Mouse (Mus musculus) lung, embryonic 14.5 days (tissue): ENCODE data around the gene Ccdc71. TPM values are rescaled to one million over a fixed set of nuclear protein-coding genes. Genes with fewer than 3 reads are reported as not detected.
A peak's percentile ranks its signal among the peaks of the same experiment; 100 is the strongest.

ENCODE experiments used
- ATAC-seq: fragments of 200-750 bp; cut with Nextera tagmentation; 2 replicates; pipeline ENCODE4 v1.8.0; 2017; ENCODE audit warnings: mild to moderate bottlenecking, moderate TSS enrichment, moderate library complexity; ENCODE audit not compliant: insufficient read depth
- DNase-seq: peaks from one replicate; pipeline ENCODE4 v3.0.0-alpha.2; 2015
- H3K27ac ChIP-seq: fragments of 300-500 bp; sonication (generic); 2 replicates; pipeline ENCODE4 v1.5.1; 2014; ENCODE audit warnings: low read depth, mild to moderate bottlenecking, moderate library complexity
- H3K27me3 ChIP-seq: fragments of 300-500 bp; sonication (generic); 2 replicates; pipeline ENCODE4 v1.6.1; 2014; ENCODE audit warnings: low read length, control low read depth; ENCODE audit not compliant: insufficient read depth
- H3K36me3 ChIP-seq: fragments of 300-500 bp; sonication (generic); 2 replicates; pipeline ENCODE4 v1.6.1; 2014; ENCODE audit warnings: control low read depth; ENCODE audit not compliant: insufficient read depth
- H3K4me1 ChIP-seq: fragments of 300-500 bp; sonication (generic); 2 replicates; pipeline ENCODE4 v1.6.1; 2014; ENCODE audit warnings: antibody characterized with exemption, control low read depth; ENCODE audit not compliant: insufficient read depth
- H3K4me2 ChIP-seq: fragments of 300-500 bp; sonication (generic); 2 replicates; pipeline ENCODE4 v1.6.1; 2014; ENCODE audit warnings: mild to moderate bottlenecking
- H3K4me3 ChIP-seq: fragments of 300-500 bp; sonication (generic); 2 replicates; pipeline ENCODE4 v1.5.1; 2014; ENCODE audit warnings: low read depth, low read length
- H3K9ac ChIP-seq: fragments of 300-500 bp; sonication (generic); 2 replicates; pipeline ENCODE4 v1.6.1; 2014
- H3K9me3 ChIP-seq: fragments of 300-500 bp; sonication (generic); 2 replicates; pipeline ENCODE4 v1.6.1; 2016; ENCODE audit warnings: low read depth, low read length, control low read depth
- CTCF ChIP-seq: IDR thresholded peaks from 2 replicates; pipeline ENCODE4 v1.5.1; 2016; ENCODE audit warnings: antibody characterized with exemption, low read depth
- WGBS: fragments of 180-500 bp; shearing (Covaris S2); extraction: QIAGEN DNeasy Blood & Tissue Kit; methylation state at CpG from one replicate; pipeline ENCODE4 v1.1.7; 2014; 5-methylcytosine and 5-hydroxymethylcytosine counted together
- polyA plus RNA-seq: library from polyadenylated mRNA; unstranded; fragments of >200 nt; fragmentation: Nextera tagmentation; extraction: Ambion mirVana; gene quantifications from 2 replicates; pipeline ENCODE4 v1.2.1, GENCODE M21; 2014

Gene Ccdc71
- polyA plus RNA-seq, 1 experiment from 2014 or later: 46.7 TPM

DNA sequence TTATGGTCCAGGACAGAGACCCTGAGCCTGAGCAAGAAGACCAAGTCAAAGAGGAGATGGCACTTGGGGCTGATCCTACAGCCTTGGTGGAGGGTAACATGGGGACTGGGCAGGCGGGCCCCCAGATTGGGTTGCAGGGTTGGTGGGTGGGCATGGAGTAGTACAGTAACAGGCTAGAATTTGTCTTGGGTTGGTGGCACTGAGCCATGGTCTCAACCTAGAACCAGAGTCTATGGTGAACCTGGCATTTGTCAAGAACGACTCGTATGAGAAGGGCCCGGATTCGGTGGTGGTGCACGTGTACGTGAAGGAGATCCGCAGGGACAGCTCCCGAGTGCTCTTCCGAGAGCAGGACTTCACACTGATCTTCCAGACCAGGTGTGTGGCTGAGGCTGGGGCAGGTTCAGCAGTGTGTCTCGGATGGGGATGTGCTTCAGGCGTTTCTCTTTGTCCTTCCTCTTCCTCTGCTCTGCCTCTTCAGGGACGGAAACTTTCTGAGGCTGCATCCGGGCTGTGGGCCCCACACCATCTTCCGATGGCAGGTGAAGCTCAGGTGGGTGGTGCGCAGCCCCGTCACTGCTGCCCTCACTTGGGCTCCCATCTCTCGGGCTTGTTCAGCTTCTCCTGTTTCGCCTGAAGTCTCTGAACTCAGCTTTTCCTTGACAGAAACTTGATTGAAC is 34.0 kb downstream of the Ccdc71 start:
- Histone ChIP-seq H3K27ac (no peak overlapping the region), H3K27me3 (no peaks in the 10 kb centered on the region), H3K4me2 (no peak overlapping the region), H3K4me1 (peaks cover 5% of the 10 kb centered on the region; the same call in 1 of the 2 replicates), H3K9ac (no peak overlapping the region), H3K9me3 (no peaks in the 10 kb centered on the region), H3K36me3 (peaks cover 84% of the 10 kb centered on the region), H3K4me3 (no peak overlapping the region)
- DNase-seq (no peak), ATAC-seq (no peak)
- 93% methylated on average over 19 of the region's 19 CpGs for WGBS
- no peak for TF ChIP-seq CTCF

DNA sequence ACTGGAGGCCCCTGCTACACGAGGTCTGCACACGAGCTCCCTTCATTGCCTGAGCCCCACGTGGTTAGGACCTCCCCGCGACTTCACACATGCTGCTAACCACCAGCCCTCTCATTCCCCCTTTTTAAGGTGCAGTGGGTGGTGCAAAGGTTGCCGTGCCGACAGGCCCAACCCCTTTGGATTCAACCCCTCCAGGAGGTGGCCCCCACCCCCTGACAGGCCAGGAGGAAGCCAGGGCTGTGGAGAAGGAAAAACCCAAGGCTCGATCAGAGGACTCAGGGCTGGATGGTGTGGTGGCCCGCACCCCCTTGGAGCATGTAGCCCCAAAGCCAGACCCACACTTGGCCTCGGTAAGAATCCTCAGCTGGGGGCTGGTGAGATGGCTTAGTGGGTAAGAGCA is 34.6 kb downstream of the Ccdc71 start:
- Histone ChIP-seq H3K9ac (no peak overlapping the region), H3K27ac (no peak overlapping the region), H3K9me3 (no peaks in the 10 kb centered on the region), H3K4me2 (no peak overlapping the region), H3K4me1 (peaks cover 5% of the 10 kb centered on the region; the same call in 1 of the 2 replicates), H3K36me3 (peaks cover 84% of the 10 kb centered on the region), H3K4me3 (no peak overlapping the region), H3K27me3 (no peaks in the 10 kb centered on the region)
- ATAC-seq (no peak), DNase-seq (no peak)
- TF ChIP-seq CTCF: no peak
- WGBS: 82% methylated on average over 10 of the region's 10 CpGs

GRCm38 (mm10) chr9:108499231-108499630 is 38.9 kb downstream of the Ccdc71 start:
- H3K36me3 ChIP-seq: peaks cover 94% of the 10 kb centered on the region
- 94% methylated on average over 7 of the region's 7 CpGs for WGBS
- H3K9me3 ChIP-seq: no peaks in the 10 kb centered on the region
- no peak overlapping the region for H3K27ac ChIP-seq
- no peak for DNase-seq
- H3K27me3 ChIP-seq: no peaks in the 10 kb centered on the region
- H3K4me3 ChIP-seq: no peak overlapping the region
- H3K4me2 ChIP-seq: no peak overlapping the region
- ATAC-seq: no peak
- no peak overlapping the region for H3K9ac ChIP-seq
- TF ChIP-seq CTCF: no peak
- no peaks in the 10 kb centered on the region for H3K4me1 ChIP-seq

- no peak overlapping the region for H3K4me3 ChIP-seq
- ATAC-seq: no peak
- no peak overlapping the region for H3K9ac ChIP-seq
- no peak overlapping the region for H3K4me2 ChIP-seq
- no peak for DNase-seq
- no peak overlapping the region for H3K27ac ChIP-seq
- no peaks in the 10 kb centered on the region for H3K27me3 ChIP-seq
- H3K36me3 ChIP-seq: peaks cover 87% of the 10 kb centered on the region
- no peaks in the 10 kb centered on the region for H3K9me3 ChIP-seq
- no peak for TF ChIP-seq CTCF
- H3K4me1 ChIP-seq: no peaks in the 10 kb centered on the region
- 97% methylated on average over 15 of the region's 15 CpGs for WGBS
These were observed 39.6 kb downstream of the Ccdc71 start for GRCm38 (mm10) chr9:108499943-108500342.

GRCm38 (mm10) chr9:108506901-108507300 is 46.6 kb downstream of the Ccdc71 start:
- TF ChIP-seq CTCF: no peak
- H3K4me1 ChIP-seq: 0 out of 2 replicates have a peak, but pooled peaks cover 4% of the 10 kb centered on the region
- no peaks in the 10 kb centered on the region for H3K27me3 ChIP-seq
- peak overlapping the region; percentile 79; the same call in 1 of the 2 replicates for H3K27ac ChIP-seq
- no peaks in the 10 kb centered on the region for H3K9me3 ChIP-seq
- peak overlapping the region; percentile 92 for H3K4me2 ChIP-seq
- H3K4me3 ChIP-seq: peak overlapping the region; percentile 72
- ATAC-seq: no peak
- H3K9ac ChIP-seq: peak overlapping the region; percentile 71; the same call in 1 of the 2 replicates
- peaks cover 46% of the 10 kb centered on the region for H3K36me3 ChIP-seq
- no peak for DNase-seq
- 88% methylated on average over 7 of the region's 7 CpGs for WGBS

DNA sequence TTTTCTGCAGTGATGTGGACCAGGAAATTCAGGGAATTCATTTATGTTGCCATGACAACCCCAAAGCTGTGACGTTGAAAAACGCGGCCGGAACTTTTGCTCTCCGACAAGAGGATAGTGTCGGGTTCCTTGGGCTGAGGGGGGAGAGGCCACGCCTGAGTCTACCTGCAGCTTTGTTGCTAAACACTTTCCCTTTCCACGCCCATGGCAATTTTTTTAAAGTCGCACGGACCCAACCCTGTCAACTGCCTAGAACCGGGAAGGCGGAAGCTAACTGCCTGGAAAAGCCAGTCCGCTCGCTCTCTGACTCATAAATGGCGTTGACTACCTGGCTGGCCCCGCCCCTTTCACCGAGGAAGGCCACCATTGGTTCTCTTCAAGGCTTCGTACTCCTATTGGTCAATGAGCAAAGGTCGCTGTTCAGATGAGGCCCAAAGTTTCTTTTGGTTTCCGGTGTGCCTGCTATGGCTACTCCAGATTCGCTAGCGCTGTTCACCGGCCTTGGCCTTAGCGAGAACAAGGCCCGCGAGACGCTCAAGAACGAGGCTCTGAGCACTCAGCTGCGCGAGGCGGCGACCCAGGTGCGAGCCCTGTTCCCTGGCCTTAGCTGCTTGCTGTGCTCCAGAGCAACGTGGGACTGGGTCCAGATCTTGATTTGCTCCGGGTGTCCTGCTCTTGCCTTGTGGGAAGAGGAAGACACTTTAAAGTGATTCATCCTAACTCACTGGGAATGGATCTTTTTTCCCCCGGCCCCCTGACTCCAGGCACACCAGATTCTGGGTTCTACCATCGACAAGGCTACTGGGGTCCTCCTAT is 47.5 kb downstream of the Ccdc71 start, which contains the start of gene Qars:
Gene Qars (plus strand): TSS at position 88 of the 816 bp plus-strand sequence.
- ATAC-seq: peak; percentile 97
- WGBS: under 1% methylated on average over 37 of the region's 37 CpGs
- H3K4me1 ChIP-seq: 0 out of 2 replicates have a peak, but pooled peaks cover 4% of the 10 kb centered on the region
- H3K27ac ChIP-seq: peak within 1 kb of the TSS; percentile 79
- H3K9me3 ChIP-seq: no peaks in the 10 kb centered on the region
- peak within 1 kb of the TSS; percentile 71 for H3K9ac ChIP-seq
- H3K4me3 ChIP-seq: peak within 1 kb of the TSS; percentile 72
- peaks cover 46% of the 10 kb centered on the region for H3K36me3 ChIP-seq
- no peaks in the 10 kb centered on the region for H3K27me3 ChIP-seq
- TF ChIP-seq CTCF: no peak
- peak; percentile 98 for DNase-seq
- peak within 1 kb of the TSS; percentile 92 for H3K4me2 ChIP-seq

GRCm38 (mm10) chr9:108508776-108509175 is 48.4 kb downstream of the Ccdc71 start:
- H3K4me3 ChIP-seq: peak overlapping the region; percentile 72
- no peak for TF ChIP-seq CTCF
- no peaks in the 10 kb centered on the region for H3K27me3 ChIP-seq
- H3K27ac ChIP-seq: no peak overlapping the region
- peaks cover 48% of the 10 kb centered on the region for H3K36me3 ChIP-seq
- H3K4me1 ChIP-seq: 0 out of 2 replicates have a peak, but pooled peaks cover 4% of the 10 kb centered on the region
- DNase-seq: no peak
- peak overlapping the region; percentile 71 for H3K9ac ChIP-seq
- H3K9me3 ChIP-seq: no peaks in the 10 kb centered on the region
- H3K4me2 ChIP-seq: peak overlapping the region; percentile 92
- ATAC-seq: no peak
- WGBS: 87% methylated on average over 7 of the region's 7 CpGs

Other genes with a start within 250 kb of the Ccdc71 start
- gene Dag1, start 196.6 kb upstream of the Ccdc71 start, polyA plus RNA-seq: 102 and 106 TPM in 2 replicates
- 33.1 and 34.3 TPM in 2 replicates for gene Nicn1, start 170.1 kb upstream of the Ccdc71 start, polyA plus RNA-seq
- gene Amt, start 163.7 kb upstream of the Ccdc71 start, polyA plus RNA-seq: 20.9 and 21.3 TPM in 2 replicates
- gene Rhoa, start 154.4 kb upstream of the Ccdc71 start, polyA plus RNA-seq: 321 and 332 TPM in 2 replicates
- 20.1 and 24.9 TPM in 2 replicates for gene Tcta, start 154.4 kb upstream of the Ccdc71 start, polyA plus RNA-seq
- 617 and 664 TPM in 2 replicates for gene Gpx1, start 121.6 kb upstream of the Ccdc71 start, polyA plus RNA-seq
- gene Usp4, start 112.7 kb upstream of the Ccdc71 start, polyA plus RNA-seq: 110 and 113 TPM in 2 replicates
- gene 1700102P08Rik, start 67.7 kb upstream of the Ccdc71 start, polyA plus RNA-seq: 0.78 and 1.1 TPM in 2 replicates
- 3.0 and 4.1 TPM in 2 replicates for gene Ccdc36, start 32.0 kb upstream of the Ccdc71 start, polyA plus RNA-seq
- not detected in 2 replicates for gene BC048562, start 24.0 kb upstream of the Ccdc71 start, polyA plus RNA-seq
- 46.4 and 46.7 TPM in 2 replicates for gene Klhdc8b, start 1.1 kb downstream of the Ccdc71 start, polyA plus RNA-seq
- gene Lamb2, start 19.2 kb downstream of the Ccdc71 start, polyA plus RNA-seq: 47.9 and 48.6 TPM in 2 replicates
- 56.9 and 63.3 TPM in 2 replicates for gene Usp19, start 30.1 kb downstream of the Ccdc71 start, polyA plus RNA-seq
- gene Qars, start 47.2 kb downstream of the Ccdc71 start, polyA plus RNA-seq: 97.1 and 97.7 TPM in 2 replicates
- gene Qrich1, start 56.3 kb downstream of the Ccdc71 start, polyA plus RNA-seq: 139 and 145 TPM in 2 replicates
- gene Impdh2, start 99.8 kb downstream of the Ccdc71 start, polyA plus RNA-seq: 199 and 202 TPM in 2 replicates
- 39.7 and 46.9 TPM in 2 replicates for gene Ndufaf3, start 106.9 kb downstream of the Ccdc71 start, polyA plus RNA-seq
- gene Dalrd3, start 109.4 kb downstream of the Ccdc71 start, polyA plus RNA-seq: 112 and 127 TPM in 2 replicates
- gene Wdr6, start 118.2 kb downstream of the Ccdc71 start, polyA plus RNA-seq: 106 and 117 TPM in 2 replicates
- 5.7 and 6.1 TPM in 2 replicates for gene P4htm, start 137.1 kb downstream of the Ccdc71 start, polyA plus RNA-seq
- 41.6 and 44.9 TPM in 2 replicates for gene Arih2, start 188.9 kb downstream of the Ccdc71 start, polyA plus RNA-seq
- gene Slc25a20, start 201.6 kb downstream of the Ccdc71 start, polyA plus RNA-seq: 27.6 and 29.6 TPM in 2 replicates
- gene Prkar2a, start 228.8 kb downstream of the Ccdc71 start, polyA plus RNA-seq: 35.0 and 38.1 TPM in 2 replicates